Mouse (Mus musculus) olfactory bulb, adult 2 months (tissue): Measurements from ENCODE around the gene Myl12a.

Source experiments
- CTCF ChIP-seq: fragments of 200-500 bp; IDR thresholded peaks from 2 replicates; pipeline ENCODE4 v1.5.1; 2012; ENCODE audit warnings: low read depth, mild to moderate bottlenecking, low read length, moderate library complexity; ENCODE audit not compliant: insufficient read depth
- POLR2A ChIP-seq: fragments of 200-500 bp; IDR thresholded peaks from 2 replicates; pipeline ENCODE4 v1.6.1; 2012; ENCODE audit warnings: mild to moderate bottlenecking, low read depth, low read length, moderate library complexity; ENCODE audit not compliant: insufficient read depth

GRCm38 (mm10) chr17:71009751-71010150 lies 7.1 kb upstream of the Myl12a start:
- no peak for TF ChIP-seq CTCF
- no peak for TF ChIP-seq POLR2A
